Mouse (Mus musculus) adrenal gland, postnatal 14 days (tissue): ENCODE measurements at regions not wholly inside any gene's neighbourhood (a gene's known extent, or its start where the extent isn't known, plus 50 kb on each side); places are given as distances from the start of the nearest gene placed in this dataset.
A peak's percentile ranks its signal among the peaks of the same experiment; 100 is the strongest.

Experiments used
- DNase-seq: peaks from one replicate; pipeline ENCODE4 v3.0.0; 2021; ENCODE audit warnings: mixed read lengths

GRCm38 (mm10) chr5:77594719-77595118 is 186.9 kb upstream of the Igfbp7 start:
- no peak for DNase-seq

- DNase-seq = no peak
These were observed 181.4 kb upstream of the Igfbp7 start for GRCm38 (mm10) chr5:77589252-77589651.

GRCm38 (mm10) chr5:77581702-77582101 is 173.9 kb upstream of the Igfbp7 start:
- no peak for DNase-seq

GRCm38 (mm10) chr5:77581106-77581638 is 173.3 kb upstream of the Igfbp7 start:
- peak; percentile 63 for DNase-seq

- DNase-seq = peak; percentile 29
These were observed 172.2 kb upstream of the Igfbp7 start for GRCm38 (mm10) chr5:77579826-77580745.

- no peak for DNase-seq
These were observed 169.0 kb upstream of the Igfbp7 start for GRCm38 (mm10) chr5:77576881-77577280.

- DNase-seq = no peak
These were observed 167.9 kb upstream of the Igfbp7 start for GRCm38 (mm10) chr5:77575780-77576179.

- DNase-seq = peak; percentile 15
These were observed 162.5 kb upstream of the Igfbp7 start for GRCm38 (mm10) chr5:77570364-77570763.

GRCm38 (mm10) chr5:77568121-77568520 is 160.3 kb upstream of the Igfbp7 start:
- no peak for DNase-seq

- DNase-seq = no peak
These were observed 144.7 kb upstream of the Igfbp7 start for GRCm38 (mm10) chr5:77552580-77552979.

- no peak for DNase-seq
These were observed 144.2 kb upstream of the Igfbp7 start for GRCm38 (mm10) chr5:77552081-77552480.

- DNase-seq = peak; percentile 16
These were observed 138.3 kb upstream of the Igfbp7 start for GRCm38 (mm10) chr5:77546001-77546620.

GRCm38 (mm10) chr5:77532261-77533015 is 124.6 kb upstream of the Igfbp7 start:
- DNase-seq = no peak

GRCm38 (mm10) chr5:77530376-77530775 is 122.5 kb upstream of the Igfbp7 start:
- no peak for DNase-seq

- DNase-seq = no peak
These were observed 109.4 kb upstream of the Igfbp7 start for GRCm38 (mm10) chr5:77517252-77517651.

GRCm38 (mm10) chr5:77515448-77515847 is 107.6 kb upstream of the Igfbp7 start:
- DNase-seq = no peak

GRCm38 (mm10) chr5:77502684-77503083 is 94.8 kb upstream of the Igfbp7 start:
- DNase-seq = no peak

GRCm38 (mm10) chr5:77499949-77500460 is 92.2 kb upstream of the Igfbp7 start:
- DNase-seq = no peak

GRCm38 (mm10) chr5:77494601-77495000 is 86.8 kb upstream of the Igfbp7 start:
- DNase-seq = no peak

GRCm38 (mm10) chr5:77488969-77489368 is 81.1 kb upstream of the Igfbp7 start:
- no peak for DNase-seq

GRCm38 (mm10) chr5:77487837-77488827 is 80.3 kb upstream of the Igfbp7 start:
- DNase-seq = no peak
